Mouse (Mus musculus) gastrocnemius, adult 18-20 months (tissue): ENCODE data around the gene Rab13. TPM values are rescaled to one million over a fixed set of nuclear protein-coding genes. Genes with fewer than 3 reads are reported as not detected.

Experiments
- DNase-seq: peaks from one replicate; pipeline ENCODE4 v3.0.0; 2021; ENCODE audit warnings: low spot score
- microRNA-seq: library from miRNA; unstranded; fragments of <30 nt; microRNA quantifications from one replicate; pipeline ENCODE4 v1.2.0, GENCODE M21; 2021
- total RNA-seq, 2 experiments: library from RNA; stranded (reverse); gene quantifications; 2 replicates each; pipeline ENCODE4 v1.2.3; 2021

Rab13 gene
- total RNA-seq, 2 experiments from 2014 or later = 6.1 to 9.6 TPM

DNA sequence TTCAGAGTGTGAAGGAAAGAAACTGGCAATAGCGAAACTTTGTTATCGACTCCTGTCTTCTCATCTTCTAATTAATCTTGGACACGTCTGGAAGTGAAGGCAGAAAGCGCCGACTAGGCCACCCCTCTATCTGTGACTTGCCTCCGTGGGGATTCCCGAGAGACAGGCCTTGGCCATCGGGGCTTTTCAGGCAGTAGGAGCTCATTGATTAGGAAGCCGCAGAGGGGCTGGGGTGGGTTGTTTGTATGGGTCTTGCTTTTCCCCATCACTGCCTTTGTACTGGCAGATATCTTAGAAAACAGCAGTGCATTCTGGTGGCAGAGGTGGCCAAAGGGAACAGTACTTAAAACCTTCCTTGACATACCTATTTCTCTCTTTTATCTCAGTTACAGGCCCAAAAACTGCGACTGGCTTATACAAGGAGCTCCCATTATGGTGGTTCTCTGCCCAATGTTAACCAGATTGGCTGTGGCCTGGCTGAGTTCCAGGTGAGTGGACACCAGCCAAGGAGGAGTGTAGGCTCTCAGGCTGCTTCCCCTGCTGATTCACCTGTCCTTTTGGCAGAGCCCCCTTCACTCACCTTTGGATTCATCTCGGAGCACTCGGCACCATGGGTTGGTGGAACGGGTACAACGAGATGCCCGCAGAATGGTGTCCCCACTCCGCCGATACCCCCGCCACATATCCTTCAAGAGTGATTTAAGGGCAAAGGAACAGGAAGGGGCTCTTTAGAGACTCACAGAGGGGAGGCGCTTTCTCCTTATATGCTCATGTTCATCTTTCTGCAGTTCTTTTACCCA, 43.4 kb downstream of the Rab13 start:
- DNase-seq = no peak

DNA sequence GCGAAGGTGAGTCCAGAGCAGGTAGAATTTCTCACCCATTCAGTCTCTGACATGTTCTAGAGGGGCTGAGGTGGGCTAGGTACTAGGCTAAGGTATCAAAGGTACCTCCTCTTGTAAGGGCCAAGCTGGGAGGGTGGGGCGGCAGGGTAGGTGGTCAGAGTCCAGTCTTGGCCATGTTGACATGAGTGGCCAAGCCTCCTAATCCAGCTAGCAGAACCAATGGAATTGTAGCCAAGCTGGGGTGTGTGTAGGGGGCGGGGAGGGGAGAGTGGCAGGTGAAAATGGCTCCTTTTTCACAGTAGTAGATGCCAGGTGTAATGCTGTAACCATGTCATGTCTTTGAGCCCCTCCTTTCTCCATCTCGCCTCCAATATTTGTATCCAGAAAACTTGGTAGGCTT, 45.0 kb downstream of the Rab13 start:
- no peak for DNase-seq

DNA sequence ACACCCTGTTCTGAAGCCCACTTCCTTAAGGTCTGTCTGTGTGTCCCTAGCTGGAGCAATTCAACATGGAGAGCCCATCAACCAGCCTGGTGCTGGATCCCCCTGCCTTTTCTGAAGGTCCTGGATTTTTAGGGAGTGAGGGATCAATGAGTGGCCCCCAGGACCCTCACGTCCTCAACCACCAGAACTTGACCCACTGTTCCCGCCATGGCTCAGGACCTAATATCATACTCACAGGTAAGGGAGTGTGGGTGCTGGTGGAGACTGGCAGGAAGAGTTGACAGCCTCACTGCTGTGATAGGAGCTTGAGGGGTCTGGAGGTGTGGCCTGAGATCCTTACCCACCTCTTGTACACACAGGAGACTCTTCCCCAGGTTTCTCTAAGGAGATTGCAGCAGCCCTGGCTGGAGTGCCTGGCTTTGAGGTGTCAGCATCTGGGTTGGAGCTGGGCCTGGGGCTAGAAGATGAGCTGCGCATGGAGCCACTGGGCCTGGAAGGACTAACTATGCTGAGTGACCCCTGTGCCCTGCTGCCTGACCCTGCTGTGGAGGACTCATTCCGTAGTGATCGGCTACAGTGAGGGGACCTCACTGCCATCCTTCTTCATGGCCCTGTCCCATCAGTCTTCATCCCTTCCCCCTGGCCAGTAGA, 49.8 kb downstream of the Rab13 start:
- DNase-seq = no peak

DNA sequence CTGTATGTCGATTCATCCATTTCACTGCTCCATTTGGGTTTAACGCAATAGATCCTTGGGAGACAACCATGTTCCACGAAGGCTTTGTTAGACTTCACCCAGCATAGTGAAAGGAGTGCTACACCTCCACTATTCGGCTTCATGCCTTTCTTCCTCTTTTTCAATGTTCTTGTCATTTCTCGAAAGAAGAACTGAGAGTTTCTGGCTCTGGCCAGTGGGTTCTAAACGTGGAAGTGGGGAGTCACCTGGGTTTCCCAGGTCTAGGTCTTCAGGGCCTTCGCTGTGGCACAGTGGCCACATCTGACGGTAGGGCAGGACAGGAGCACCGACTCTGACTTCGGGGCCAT, 51.2 kb downstream of the Rab13 start:
- DNase-seq = no peak

DNA sequence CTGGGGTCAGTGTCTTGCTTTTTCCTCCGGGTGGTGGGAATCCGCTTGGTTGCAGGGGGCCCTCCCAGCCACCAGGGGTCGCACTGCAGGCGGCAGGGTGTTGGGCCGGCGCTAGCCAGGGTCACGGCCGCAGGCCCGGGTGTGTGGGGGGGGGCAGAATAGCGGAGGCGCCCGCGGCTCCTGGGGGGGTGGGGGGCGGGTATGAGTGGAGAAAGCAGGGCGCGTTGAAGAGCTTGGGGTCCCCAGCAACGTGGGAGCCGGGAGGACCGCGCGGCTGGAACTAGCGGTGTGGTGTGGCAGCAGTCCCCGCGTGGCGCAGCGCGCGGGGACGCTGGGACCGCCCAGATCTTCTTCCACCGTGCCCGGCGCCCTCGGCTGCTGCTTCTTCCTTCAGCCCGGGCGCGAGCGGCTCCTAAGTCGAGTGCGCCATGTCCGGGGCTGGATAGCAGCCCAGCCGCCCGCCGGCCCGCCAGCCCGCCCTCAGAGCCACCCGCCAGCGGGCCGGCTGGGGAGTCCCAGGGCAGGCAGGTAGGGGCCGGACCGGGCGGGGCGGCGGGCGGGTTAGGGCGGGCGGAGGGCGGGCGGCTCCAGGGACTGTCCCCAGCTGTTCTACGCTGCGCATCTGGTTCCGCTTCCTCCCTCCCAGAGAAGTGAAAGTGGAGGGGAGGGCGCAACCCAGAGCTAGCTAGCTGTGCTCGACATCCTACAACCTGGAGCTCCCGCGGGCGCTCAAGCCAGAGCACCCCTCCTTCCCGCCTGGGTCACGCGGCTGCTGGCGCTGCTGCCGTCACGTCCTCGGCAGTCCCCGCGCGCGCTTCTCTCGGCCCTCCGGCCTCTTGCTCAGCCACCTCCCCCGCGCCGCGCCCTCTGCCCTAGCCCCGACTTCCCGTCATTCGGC, 51.8 kb downstream of the Rab13 start, which contains the start of gene Dennd4b:
Gene Dennd4b (plus strand): TSS at position 152 of the 898 bp plus-strand sequence.
- peak; percentile 95 for DNase-seq

DNA sequence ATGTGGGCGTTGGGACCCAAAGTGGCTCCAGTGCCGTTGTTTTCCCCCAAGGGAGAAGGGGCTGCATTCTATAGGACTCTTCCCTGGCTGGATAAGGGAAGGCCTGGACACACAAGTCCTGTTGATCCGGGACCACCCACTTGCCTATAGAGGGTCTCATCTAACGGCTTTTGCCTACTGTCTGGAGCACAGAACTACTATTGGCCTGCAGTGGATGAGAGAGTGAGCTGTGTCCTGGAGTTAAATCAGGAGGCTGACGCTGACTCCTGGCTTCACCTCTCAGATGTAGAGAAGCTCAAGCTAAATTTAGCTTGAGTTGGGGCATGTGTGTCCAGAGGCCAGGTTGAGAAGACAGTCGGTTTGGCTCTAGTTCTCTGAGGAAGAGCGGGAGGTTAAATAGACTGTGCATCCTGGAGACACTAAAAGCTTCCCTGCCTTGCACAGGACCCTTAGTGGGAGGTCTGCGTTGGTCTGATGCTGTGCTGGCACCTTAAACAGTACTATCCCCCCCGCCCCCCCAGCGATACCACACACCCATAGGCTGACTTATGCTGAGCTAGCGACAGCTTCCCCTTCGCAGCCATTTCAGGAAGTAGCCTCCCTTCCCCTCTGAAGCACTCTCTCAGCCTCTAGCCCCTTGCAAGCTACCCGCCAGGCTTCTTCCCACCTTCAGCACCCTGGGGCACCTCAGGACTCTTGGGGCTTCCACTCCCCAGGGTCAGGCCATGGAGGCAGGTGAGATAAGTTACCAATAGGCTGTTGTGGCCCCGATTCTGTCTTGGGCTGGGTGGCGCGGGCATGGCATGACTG, 52.6 kb downstream of the Rab13 start:
- DNase-seq = peak; percentile 77

DNA sequence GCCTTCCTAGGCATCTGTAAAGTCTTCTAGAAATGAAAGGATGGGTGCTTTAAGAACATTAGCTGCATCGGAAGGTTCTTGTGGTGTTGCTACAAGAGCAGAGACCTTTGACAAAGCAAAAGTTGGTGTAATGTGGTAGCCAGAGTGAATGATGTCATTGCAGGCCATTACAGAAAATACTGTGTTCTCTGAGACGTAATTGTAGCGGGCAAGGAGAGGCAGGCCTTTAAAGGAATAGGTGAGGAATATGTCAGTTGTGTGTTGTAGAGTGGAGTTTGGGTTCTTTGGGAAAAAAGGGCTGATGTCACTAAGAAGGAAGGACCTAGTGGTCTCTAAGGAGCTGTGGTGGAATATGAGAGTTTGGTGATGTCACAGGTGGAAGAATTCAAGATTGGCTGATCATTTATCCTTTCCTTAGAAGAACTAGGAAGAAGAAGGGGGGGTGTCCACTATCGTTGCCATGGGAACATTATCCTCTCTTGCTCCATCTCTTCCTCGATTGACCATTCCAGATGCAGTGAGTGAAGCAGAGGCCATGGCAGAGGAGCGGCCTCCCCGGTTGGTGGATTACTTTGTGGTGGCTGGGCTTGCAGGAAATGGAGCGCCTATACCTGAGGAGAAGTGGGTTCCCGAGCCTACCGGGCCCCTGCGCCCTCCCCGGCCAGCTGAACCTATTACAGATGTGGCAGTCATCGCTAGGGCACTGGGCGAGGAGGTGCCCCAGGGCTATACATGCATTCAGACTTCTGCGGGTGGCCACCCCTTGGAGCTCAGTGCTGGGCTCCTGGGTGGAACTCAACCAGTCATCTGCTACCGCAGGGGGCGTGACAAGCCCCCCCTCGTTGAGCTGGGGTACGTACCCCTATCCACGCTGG, 53.6 kb downstream of the Rab13 start:
- no peak for DNase-seq

DNA sequence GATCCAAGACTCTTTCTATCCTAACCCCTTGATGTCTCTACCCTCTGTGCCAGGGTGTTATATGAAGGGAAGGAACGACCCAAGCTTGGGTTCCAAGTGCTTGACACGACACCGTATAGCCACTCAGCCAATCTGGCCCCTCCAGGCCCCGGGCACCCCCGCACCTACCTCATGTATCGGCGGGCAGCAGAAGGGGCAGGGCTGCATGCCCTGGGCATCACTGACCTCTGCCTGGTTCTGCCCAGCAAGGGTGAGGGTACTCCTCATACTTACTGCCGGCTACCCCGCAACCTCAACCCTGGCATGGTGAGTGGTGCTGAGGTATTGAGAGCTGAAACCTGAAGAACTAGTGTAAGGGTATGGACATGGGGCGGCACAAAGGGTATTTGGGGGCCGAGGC, 54.7 kb downstream of the Rab13 start:
- DNase-seq = no peak

DNA sequence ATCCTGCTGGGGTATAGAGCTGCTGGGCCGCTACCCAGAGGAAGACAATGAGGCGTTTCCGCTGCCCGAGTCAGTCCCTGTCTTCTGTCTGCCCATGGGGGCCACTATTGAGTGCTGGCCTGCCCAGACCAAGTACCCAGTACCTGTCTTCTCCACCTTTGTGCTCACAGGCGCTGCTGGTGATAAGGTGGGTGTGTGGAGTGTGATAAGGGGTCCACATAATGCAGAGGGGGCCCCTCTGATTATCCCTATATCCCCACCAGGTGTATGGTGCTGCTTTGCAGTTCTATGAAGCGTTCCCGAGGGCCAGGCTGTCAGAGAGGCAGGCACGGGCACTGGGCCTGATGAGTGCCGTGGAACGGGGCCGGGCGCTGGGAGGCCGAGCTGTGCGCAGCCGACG, 55.5 kb downstream of the Rab13 start:
- no peak for DNase-seq

DNA sequence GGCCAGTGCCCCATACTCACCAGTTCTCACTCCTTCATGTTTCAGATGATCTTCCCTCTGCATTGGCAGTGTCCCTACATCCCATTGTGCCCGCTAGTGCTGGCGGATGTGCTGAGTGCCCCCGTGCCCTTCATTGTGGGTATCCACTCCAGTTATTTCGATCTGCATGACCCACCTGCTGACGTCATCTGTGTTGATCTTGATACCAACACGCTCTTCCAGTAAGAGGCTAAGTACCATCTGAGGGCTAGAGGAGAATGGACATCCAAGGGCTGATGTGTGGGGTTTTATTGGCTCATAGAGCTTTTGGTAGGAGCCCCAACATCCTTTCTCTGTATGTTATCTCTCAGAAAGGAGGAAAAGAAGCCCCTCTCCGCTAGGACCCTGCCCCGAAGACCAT, 57.3 kb downstream of the Rab13 start:
- no peak for DNase-seq

DNA sequence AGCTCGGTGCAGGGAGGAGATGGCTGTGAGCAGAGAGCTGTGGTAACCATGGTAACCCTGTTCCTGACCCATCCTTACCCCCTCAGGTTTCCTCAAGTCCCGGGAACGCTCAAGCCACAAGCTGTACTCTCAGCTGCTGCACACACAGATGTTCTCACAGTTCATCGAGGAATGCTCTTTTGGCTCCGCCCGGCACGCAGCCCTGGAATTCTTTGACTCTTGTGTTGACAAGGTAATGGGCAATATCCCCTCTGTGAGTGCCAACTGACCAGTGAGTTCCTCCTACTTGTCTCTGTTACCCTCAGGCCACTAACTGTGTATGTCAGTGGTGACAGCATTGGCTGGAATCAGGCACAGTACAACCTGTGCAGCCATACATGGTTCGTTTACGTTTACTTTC, 58.7 kb downstream of the Rab13 start:
- DNase-seq = no peak

DNA sequence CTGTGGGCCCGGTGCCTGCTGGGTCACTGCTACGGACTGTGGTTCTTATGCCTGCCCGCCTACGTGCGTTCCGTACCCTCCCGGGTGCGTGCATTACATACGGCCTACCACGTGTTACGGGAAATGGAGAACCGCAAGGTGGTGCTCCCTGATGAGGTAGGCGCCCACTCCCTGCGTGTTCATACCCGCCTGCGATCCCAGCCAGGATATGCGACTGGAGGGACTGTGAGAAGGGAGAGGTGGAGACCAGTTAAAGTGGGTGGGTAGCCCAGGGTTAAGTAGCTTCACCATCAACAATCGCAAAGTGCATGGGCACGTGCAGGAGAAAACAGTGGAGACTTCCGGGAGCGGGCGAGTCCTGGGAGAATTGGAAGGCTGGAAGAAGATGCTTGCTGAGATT, 60.4 kb downstream of the Rab13 start:
- no peak for DNase-seq

DNA sequence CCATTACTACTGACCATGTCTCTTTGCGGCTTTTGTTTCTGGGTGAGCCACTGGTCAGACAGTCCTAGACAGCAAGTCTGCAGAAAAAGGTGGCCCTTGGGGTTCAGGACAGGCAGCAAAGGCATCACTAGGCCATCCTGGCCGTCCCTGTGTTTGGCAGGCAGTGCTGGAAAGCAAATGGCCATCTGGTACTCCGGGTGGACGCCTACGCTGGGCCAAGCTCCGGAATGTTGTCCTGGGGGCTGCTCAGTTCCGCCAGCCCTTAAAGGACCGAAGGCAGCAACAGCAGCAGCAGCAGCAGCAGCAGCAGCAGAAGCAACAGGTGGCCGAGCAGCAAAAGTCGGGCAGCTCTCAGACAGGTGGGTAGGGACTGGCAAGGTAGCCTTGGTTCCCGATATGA, 61.8 kb downstream of the Rab13 start:
- DNase-seq = no peak

Small RNA genes lying within 50 kb of the gene (microRNA-seq; reads per million reads assigned to microRNA genes)
- gene Mir7012 = 1.4 reads per million

Other genes with a start within 250 kb of the Rab13 start
- 10 to 100 TPM; 47.8 to 58.0 TPM for gene Hax1, start 214.9 kb upstream of the Rab13 start, total RNA-seq
- 10 to 100 TPM; 91.6 to 99.3 TPM for gene 4933434E20Rik, start 162.1 kb upstream of the Rab13 start, total RNA-seq
- gene Ubap2l, start 161.1 kb upstream of the Rab13 start, total RNA-seq = 10 to 100 TPM; 93.9 to 95.4 TPM
- 100 to 1,000 TPM; 579 to 626 TPM for gene Tpm3, start 141.0 kb upstream of the Rab13 start, total RNA-seq
- under 1 TPM in 1 of 2 experiments, not detected in 1; 0.05 TPM for gene Nup210l, start 109.6 kb upstream of the Rab13 start, total RNA-seq
- gene Rps27, start within 50 bp of the Rab13 start, total RNA-seq = 1,000 to 10,000 TPM; 1,075 to 1,237 TPM
- 10 to 100 TPM; 73.7 to 75.0 TPM for gene Jtb, start 17.9 kb downstream of the Rab13 start, total RNA-seq
- gene Creb3l4, start 29.8 kb downstream of the Rab13 start, total RNA-seq = not detected
- 10 to 100 TPM; 38.9 to 40.7 TPM for gene Slc39a1, start 34.5 kb downstream of the Rab13 start, total RNA-seq
- gene Crtc2, start 40.5 kb downstream of the Rab13 start, total RNA-seq = 10 to 100 TPM; 13.7 to 16.2 TPM
- 10 to 100 TPM; 81.1 to 81.6 TPM for gene Dennd4b, start 51.5 kb downstream of the Rab13 start, total RNA-seq
- gene Gatad2b, start 79.5 kb downstream of the Rab13 start, total RNA-seq = 10 to 100 TPM; 58.3 to 59.4 TPM
- 1 to 10 TPM; 1.0 to 1.1 TPM for gene Slc27a3, start 176.2 kb downstream of the Rab13 start, total RNA-seq
- gene Ints3, start 219.9 kb downstream of the Rab13 start, total RNA-seq = 10 to 100 TPM; 13.6 to 16.1 TPM